Mouse (Mus musculus): ENCODE results near the gene Elmo3. TPM values are rescaled to one million over a fixed set of nuclear protein-coding genes. Genes with fewer than 3 reads are reported as not detected.
A peak's percentile ranks its signal among the peaks of the same experiment; 100 is the strongest.

The Elmo3 gene
- total and polyA plus RNA-seq, 2 experiments from 2014 or later = 1.5 to 1.7 TPM

DNA sequence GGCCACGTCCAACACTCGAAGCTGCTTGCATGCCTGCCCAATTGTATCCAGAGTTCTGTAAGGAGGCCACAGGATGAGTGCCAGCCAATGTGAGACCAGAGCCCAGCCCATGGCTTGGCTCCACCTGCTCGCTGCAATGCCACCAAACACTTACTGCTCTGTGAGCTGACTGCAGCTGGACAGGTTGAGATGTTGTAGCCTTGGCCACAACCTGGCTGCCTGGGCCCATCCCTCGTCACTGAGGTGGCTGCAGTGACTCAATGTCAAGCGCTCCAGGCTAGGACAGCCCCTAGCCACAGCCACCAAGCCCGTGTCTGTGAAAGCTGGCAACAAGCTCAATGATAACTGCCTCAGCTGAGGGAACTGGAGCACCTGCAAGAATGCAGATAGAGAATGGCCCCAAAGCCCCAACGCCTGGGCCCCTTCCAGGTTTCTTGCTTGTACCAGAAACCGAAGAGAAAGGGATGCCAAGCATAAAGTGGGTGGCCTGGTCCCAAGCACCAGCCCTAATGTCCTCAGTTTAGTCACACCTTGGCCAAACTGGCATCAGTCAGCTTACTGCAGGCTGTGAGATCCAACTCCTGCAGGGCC lies 7.6 kb downstream of the Elmo3 start:
- Histone ChIP-seq H3K27me3 (ENCODE audit: insufficient read depth, low read length) (no peaks in the 10 kb centered on the region), H3K9ac (replicated peaks; ENCODE audit: low read length) (no peak overlapping the region), H3K9me3 (ENCODE audit: low read length) (no peaks in the 10 kb centered on the region), H3K4me3 (ENCODE audit: low read length) (no peak overlapping the region), H3K4me2 (ENCODE audit: low read depth, low read length) (no peak overlapping the region), H3K4me1 (ENCODE audit: insufficient read depth, low read length) (no peaks in the 10 kb centered on the region), H3K27ac (no peak overlapping the region), H3K36me3 (ENCODE audit: insufficient read depth, low read length) (peaks cover 60% of the 10 kb centered on the region)
- DNase-seq (ENCODE audit: low spot score) (no peak), ATAC-seq (no peak)
- TF ChIP-seq CTCF (IDR thresholded peaks at IDR 0.05; ENCODE audit: low read depth) = no peak
- 89% methylated on average over 8 of the region's 8 CpGs for WGBS

DNA sequence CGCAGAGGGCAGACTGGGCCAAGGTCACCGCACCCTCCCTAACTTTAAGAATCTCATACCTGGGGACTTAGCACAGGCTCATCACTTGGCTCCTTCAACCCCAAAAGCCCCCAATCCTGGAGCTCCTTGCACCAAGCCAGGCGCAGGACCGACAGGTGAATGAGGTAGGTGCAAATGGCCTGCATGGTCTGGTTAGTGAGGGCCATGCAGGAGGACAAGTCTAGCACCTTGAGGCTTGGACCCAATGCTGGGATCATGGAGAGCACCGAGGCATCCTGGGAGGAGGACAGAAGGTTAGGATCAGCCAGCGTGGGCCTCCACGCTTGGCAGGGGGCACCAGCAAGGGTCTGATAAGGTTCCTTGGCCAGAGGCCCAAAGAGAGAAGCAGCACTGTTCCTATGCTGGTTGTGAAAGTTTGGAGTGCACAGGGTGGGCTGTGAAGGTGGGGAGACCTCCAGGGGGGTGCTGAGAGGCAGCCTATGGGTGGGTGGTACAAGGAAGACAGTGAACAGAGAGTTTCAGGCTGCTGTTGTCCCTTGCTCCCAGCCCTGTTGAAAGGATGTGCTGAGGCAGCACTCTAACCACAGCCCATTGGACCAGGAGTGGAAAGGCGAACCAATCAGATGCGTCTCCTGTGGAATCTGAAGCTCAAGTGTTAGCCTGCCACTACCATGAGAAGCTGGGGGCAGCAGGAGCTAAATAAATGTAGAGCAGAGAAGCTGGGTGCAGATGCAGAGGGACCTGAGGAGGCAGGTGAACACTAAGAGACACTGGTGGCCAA lies 8.4 kb downstream of the Elmo3 start:
- DNase-seq (ENCODE audit: low spot score) (no peak), ATAC-seq (no peak)
- Histone ChIP-seq H3K36me3 (ENCODE audit: insufficient read depth, low read length) (peaks cover 56% of the 10 kb centered on the region), H3K4me1 (ENCODE audit: insufficient read depth, low read length) (no peaks in the 10 kb centered on the region), H3K4me3 (ENCODE audit: low read length) (no peak overlapping the region), H3K4me2 (ENCODE audit: low read depth, low read length) (no peak overlapping the region), H3K27me3 (ENCODE audit: insufficient read depth, low read length) (no peaks in the 10 kb centered on the region), H3K27ac (no peak overlapping the region), H3K9me3 (ENCODE audit: low read length) (no peaks in the 10 kb centered on the region), H3K9ac (replicated peaks; ENCODE audit: low read length) (no peak overlapping the region)
- WGBS = 83% methylated on average over 9 of the region's 9 CpGs
- no peak for TF ChIP-seq CTCF (IDR thresholded peaks at IDR 0.05; ENCODE audit: low read depth)

DNA sequence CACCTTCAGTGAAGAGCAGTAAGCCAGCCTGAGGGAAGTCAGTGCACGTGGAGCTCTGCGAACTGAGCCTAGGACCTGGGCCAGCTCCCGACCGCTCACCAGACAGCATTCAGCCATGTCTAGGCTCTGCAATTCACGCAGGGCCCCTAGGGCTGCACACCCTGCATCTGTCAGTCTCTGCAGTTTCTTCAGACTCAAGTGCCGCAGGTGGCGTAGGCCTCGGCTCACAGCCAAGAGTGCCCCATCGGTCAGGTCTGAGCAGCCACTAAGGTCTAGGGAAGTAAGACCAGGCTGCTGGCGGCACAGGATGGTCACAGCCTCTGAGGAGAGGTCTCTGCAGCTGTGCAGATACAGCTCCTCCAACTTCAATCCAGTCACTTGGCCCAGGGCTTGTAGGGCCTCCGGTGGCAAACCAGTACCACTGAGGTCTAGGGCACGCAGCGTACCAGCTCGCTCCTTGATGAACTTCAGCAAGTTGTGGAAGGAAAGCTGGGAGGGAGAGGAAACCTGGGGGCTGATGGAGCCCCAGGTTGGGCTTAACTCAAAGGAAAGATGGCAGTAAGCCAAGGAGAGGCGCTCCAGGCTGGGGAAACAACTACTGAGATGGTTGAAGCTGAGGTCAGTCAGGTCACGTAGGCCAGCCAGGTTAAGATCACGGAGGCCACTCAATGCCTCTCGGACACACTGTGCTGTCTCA lies 9.8 kb downstream of the Elmo3 start:
- no peak for ATAC-seq
- no peak for DNase-seq (ENCODE audit: low spot score)
- Histone ChIP-seq H3K9me3 (ENCODE audit: low read length) (no peaks in the 10 kb centered on the region), H3K27ac (no peak overlapping the region), H3K4me1 (ENCODE audit: insufficient read depth, low read length) (no peaks in the 10 kb centered on the region), H3K27me3 (ENCODE audit: insufficient read depth, low read length) (no peaks in the 10 kb centered on the region), H3K4me3 (ENCODE audit: low read length) (no peak overlapping the region), H3K4me2 (ENCODE audit: low read depth, low read length) (no peak overlapping the region), H3K36me3 (ENCODE audit: insufficient read depth, low read length) (peaks cover 62% of the 10 kb centered on the region), H3K9ac (replicated peaks; ENCODE audit: low read length) (no peak overlapping the region)
- no peak for TF ChIP-seq CTCF (IDR thresholded peaks at IDR 0.05; ENCODE audit: low read depth)
- 88% methylated on average over 18 of the region's 18 CpGs for WGBS

DNA sequence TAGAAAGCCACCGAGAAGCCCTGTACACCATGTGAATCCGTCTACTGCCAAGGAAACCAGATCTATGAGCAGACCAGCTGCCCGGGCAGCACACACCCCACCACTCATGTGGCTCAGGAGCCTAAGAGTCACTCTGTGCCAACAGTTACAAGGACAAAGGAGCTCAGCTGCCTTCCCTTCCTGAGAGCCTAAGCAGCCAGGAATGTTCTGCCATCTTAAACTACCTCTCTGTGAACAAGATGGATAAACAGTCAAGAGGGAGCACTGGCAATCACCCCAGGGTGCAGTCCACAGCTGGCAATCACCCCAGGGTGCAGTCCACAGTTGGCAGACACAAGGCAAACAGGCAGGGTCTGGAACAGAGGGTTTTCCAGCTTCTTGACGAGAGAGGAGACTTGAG lies 12.5 kb downstream of the Elmo3 start:
- 62% methylated on average over 4 of the region's 4 CpGs for WGBS
- Histone ChIP-seq H3K27ac (peak overlapping the region; percentile 20; the same call in 1 of the 2 replicates), H3K4me1 (ENCODE audit: insufficient read depth, low read length) (no peaks in the 10 kb centered on the region), H3K4me2 (ENCODE audit: low read depth, low read length) (no peak overlapping the region), H3K4me3 (ENCODE audit: low read length) (no peak overlapping the region), H3K9me3 (ENCODE audit: low read length) (no peaks in the 10 kb centered on the region), H3K9ac (replicated peaks; ENCODE audit: low read length) (no peak overlapping the region), H3K27me3 (ENCODE audit: insufficient read depth, low read length) (no peaks in the 10 kb centered on the region), H3K36me3 (ENCODE audit: insufficient read depth, low read length) (peaks cover 51% of the 10 kb centered on the region)
- ATAC-seq (peak; percentile 58; the same call in 1 of the 2 replicates), DNase-seq (ENCODE audit: low spot score) (peak; percentile 27)
- TF ChIP-seq CTCF (IDR thresholded peaks at IDR 0.05; ENCODE audit: low read depth) = no peak

DNA sequence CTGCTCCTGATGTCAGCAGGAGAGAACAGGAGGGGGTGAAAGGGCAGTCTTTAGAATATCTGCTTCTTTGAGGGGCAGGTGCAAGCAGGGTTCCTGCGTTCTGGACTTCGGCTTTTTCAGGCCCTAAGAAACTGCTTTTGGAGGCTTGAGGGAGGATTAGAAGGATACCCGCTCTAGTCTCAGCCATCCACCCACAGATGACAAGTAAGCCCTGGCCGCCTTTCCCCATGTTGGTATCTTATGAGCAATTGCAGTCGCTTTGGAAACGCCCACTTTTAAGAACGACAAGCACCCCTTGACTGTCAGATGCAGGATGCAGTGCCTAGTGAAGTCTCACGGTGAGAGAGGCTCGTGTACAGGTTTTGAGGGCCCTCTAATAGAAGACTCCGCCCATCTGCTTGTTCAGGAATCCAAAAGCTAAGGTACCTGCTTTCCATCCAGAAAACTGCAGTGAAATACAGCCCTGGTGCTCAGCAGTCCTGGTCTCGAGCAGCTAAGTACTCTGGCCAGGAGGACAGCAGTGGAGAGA lies 13.3 kb downstream of the Elmo3 start:
- DNase-seq (ENCODE audit: low spot score) (no peak), ATAC-seq (no peak)
- no peak overlapping the region for H3K4me2 ChIP-seq (ENCODE audit: low read depth, low read length)
- TF ChIP-seq CTCF (IDR thresholded peaks at IDR 0.05; ENCODE audit: low read depth) = no peak
- no peak overlapping the region for H3K9ac ChIP-seq (replicated peaks; ENCODE audit: low read length)
- H3K4me1 ChIP-seq (ENCODE audit: insufficient read depth, low read length) = no peaks in the 10 kb centered on the region
- H3K27ac ChIP-seq = peak overlapping the region; percentile 20; the same call in 1 of the 2 replicates
- no peak overlapping the region for H3K4me3 ChIP-seq (ENCODE audit: low read length)
- WGBS = 83% methylated on average over 11 of the region's 11 CpGs
- H3K36me3 ChIP-seq (ENCODE audit: insufficient read depth, low read length) = peaks cover 47% of the 10 kb centered on the region
- no peaks in the 10 kb centered on the region for H3K9me3 ChIP-seq (ENCODE audit: low read length)
- no peaks in the 10 kb centered on the region for H3K27me3 ChIP-seq (ENCODE audit: insufficient read depth, low read length)

DNA sequence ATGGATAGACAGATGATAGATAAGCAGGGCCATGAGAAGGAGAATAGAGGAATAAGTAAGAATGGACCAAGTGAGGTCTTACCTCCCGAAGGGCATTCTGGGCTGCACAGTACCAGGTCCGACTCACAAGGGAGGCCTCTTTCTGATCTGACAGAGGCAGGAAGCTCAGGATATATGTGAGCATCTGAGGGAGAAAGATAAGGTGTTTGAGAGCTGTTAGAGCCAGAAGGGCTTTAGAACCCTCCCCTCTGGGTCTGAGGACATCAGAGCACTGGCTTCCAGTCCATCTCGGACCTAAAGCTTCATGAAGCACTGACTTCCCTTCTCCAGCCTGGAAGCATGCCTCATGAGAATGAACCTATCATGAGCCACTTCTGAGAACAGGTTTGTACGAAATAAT lies 17.8 kb downstream of the Elmo3 start:
- H3K36me3 ChIP-seq (ENCODE audit: insufficient read depth, low read length) = peaks cover 23% of the 10 kb centered on the region
- WGBS = 94% methylated on average over 4 of the region's 4 CpGs

More for the DNA sequence above, 17.8 kb downstream of the Elmo3 start:
- no peak overlapping the region for H3K4me3 ChIP-seq (ENCODE audit: low read length)
- no peak overlapping the region for H3K9ac ChIP-seq (replicated peaks; ENCODE audit: low read length)
- no peak overlapping the region for H3K27ac ChIP-seq
- DNase-seq (ENCODE audit: low spot score) = no peak
- H3K4me1 ChIP-seq (ENCODE audit: insufficient read depth, low read length) = peaks cover 19% of the 10 kb centered on the region
- ATAC-seq = no peak
- no peaks in the 10 kb centered on the region for H3K27me3 ChIP-seq (ENCODE audit: insufficient read depth, low read length)
- no peak for TF ChIP-seq CTCF (IDR thresholded peaks at IDR 0.05; ENCODE audit: low read depth)
- no peaks in the 10 kb centered on the region for H3K9me3 ChIP-seq (ENCODE audit: low read length)
- H3K4me2 ChIP-seq (ENCODE audit: low read depth, low read length) = no peak overlapping the region

Data from hindbrain, postnatal 0 days (tissue).